ENCODE assay signal across 22 mouse cellular contexts in the genomic region with DNA sequence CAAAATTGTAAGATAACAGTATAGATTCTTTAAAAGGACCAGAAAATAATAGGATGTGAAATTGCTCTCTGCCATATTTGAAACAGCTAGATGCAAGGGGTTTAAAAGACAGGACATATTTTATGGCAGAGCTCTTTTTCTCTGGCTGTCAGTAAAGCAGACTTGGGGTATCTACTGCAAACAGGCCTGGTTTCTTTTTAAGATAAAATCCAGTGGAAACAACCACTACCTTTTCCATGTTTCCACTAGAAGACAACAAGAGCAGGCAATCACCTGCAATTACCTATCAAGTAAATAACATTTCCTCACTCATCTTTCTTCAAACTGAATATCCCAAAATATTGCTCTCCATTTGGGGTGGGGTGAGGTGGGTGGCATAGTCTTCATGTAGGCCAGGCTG. TPM values are rescaled to one million over a fixed set of nuclear protein-coding genes. Genes with fewer than 3 reads are reported as not detected.
DNase-seq lines count a peak whose midpoint lies in the region; ATAC-seq and TF ChIP-seq lines count a peak whose summit lies in the region.
"Had no signal": no experiment of that assay in that cellular context is flagged by ENCODE, and none has a peak within 500 bp of the region (broad histone marks: within the 10 kb centered on the region; RNA-seq: fewer than 3 reads in every experiment).

No protein-coding gene starts in this region.

- no peak overlapping the region for H3K9ac ChIP-seq in liver, embryonic 11.5 days (ENCODE audit: low read depth, low read length)
- peak overlapping the region; percentile 53 for H3K9ac ChIP-seq in liver, embryonic 14.5 days (replicated peaks)
- H3K9ac ChIP-seq: embryonic facial prominence, embryonic 12.5 days; hindbrain, embryonic 13.5 days had no signal

- H3K36me3 ChIP-seq in liver, embryonic 11.5 days (ENCODE audit: control insufficient read depth, insufficient read depth, low read length) = peaks cover 5% of the 10 kb centered on the region
- H3K36me3 ChIP-seq in erythroblast, embryonic 14.5 days (ENCODE audit: control insufficient read depth) = peaks cover 91% of the 10 kb centered on the region
- peaks cover 39% of the 10 kb centered on the region for H3K36me3 ChIP-seq in liver, embryonic 14.5 days (replicated peaks; ENCODE audit: control insufficient read depth, insufficient read depth, low read depth)

- TF ChIP-seq EP300 in liver, embryonic 14.5 days (IDR thresholded peaks at IDR 0.05; ENCODE audit: low read depth) = no peak

- no peak for TF ChIP-seq CTCF in liver, embryonic 14.5 days (IDR thresholded peaks at IDR 0.05; ENCODE audit: low read depth)

- peaks cover 33% of the 10 kb centered on the region for H3K4me1 ChIP-seq in liver, embryonic 11.5 days (replicated peaks; ENCODE audit: control insufficient read depth, insufficient read depth, low read length)
- peaks cover 83% of the 10 kb centered on the region for H3K4me1 ChIP-seq in erythroblast, embryonic 14.5 days (ENCODE audit: control insufficient read depth)
- H3K4me1 ChIP-seq in liver, embryonic 14.5 days (replicated peaks; ENCODE audit: control insufficient read depth in 2 of 2, insufficient read depth in 2 of 2, low read length in 1 of 2) = peaks cover 52 to 55% of the 10 kb centered on the region in 2 experiments
- H3K4me1 ChIP-seq: embryonic facial prominence, embryonic 12.5 days; forebrain, embryonic 10.5 days; hindbrain, embryonic 13.5 days had no signal

- no peak for DNase-seq in liver, embryonic 11.5 days (ENCODE audit: low spot score)
- DNase-seq in liver = no peak
- DNase-seq in liver, embryonic 14.5 days (ENCODE audit: low read depth in 3 of 3, low spot score in 3 of 3) = peak in 2 of 3 experiments; percentile 59 to 66
- no peak for DNase-seq in kidney, postnatal 36 days
- DNase-seq in B cell, adult 2 months = no peak
- no peak for DNase-seq in kidney, adult 9 months
- DNase-seq: adrenal gland, adult 8-10 months; adrenal gland, postnatal 36 days; cerebellum, adult 11 months; cerebellum, adult 8-10 months; cerebellum, postnatal 14 days; gastrocnemius, adult 2 months; gastrocnemius, postnatal 25 days; heart, postnatal 14 days had no signal

- H3K9me3 ChIP-seq in liver, embryonic 11.5 days (ENCODE audit: control insufficient read depth, low read length) = no peaks in the 10 kb centered on the region
- no peaks in the 10 kb centered on the region for H3K9me3 ChIP-seq in erythroblast, embryonic 14.5 days (ENCODE audit: control insufficient read depth, low read length)
- H3K9me3 ChIP-seq in liver, embryonic 14.5 days (ENCODE audit: control insufficient read depth, low read length) = no peaks in the 10 kb centered on the region
- H3K9me3 ChIP-seq: embryonic facial prominence, embryonic 12.5 days; forebrain, embryonic 10.5 days; G1E; hindbrain, embryonic 13.5 days had no signal

- H3K27me3 ChIP-seq in liver, embryonic 11.5 days (replicated peaks; ENCODE audit: control insufficient read depth, insufficient read depth, low read length) = no peaks in the 10 kb centered on the region
- no peaks in the 10 kb centered on the region for H3K27me3 ChIP-seq in erythroblast, embryonic 14.5 days (ENCODE audit: control insufficient read depth)
- H3K27me3 ChIP-seq in liver, embryonic 14.5 days (ENCODE audit: control insufficient read depth, insufficient read depth, low read length) = no peaks in the 10 kb centered on the region
- H3K27me3 ChIP-seq: embryonic facial prominence, embryonic 12.5 days; hindbrain, embryonic 13.5 days; Patski had no signal

- H3K4me2 ChIP-seq in liver, embryonic 11.5 days = peak overlapping the region; percentile 53
- peak overlapping the region; percentile 74 for H3K4me2 ChIP-seq in liver, embryonic 14.5 days (ENCODE audit: low read depth)
- H3K4me2 ChIP-seq: embryonic facial prominence, embryonic 12.5 days; hindbrain, embryonic 13.5 days had no signal

- peak overlapping the region; percentile 87 for H3K27ac ChIP-seq in liver, embryonic 11.5 days (ENCODE audit: low read depth, low read length)
- peak overlapping the region; percentile 98 for H3K27ac ChIP-seq in liver, embryonic 14.5 days
- H3K27ac ChIP-seq: embryonic facial prominence, embryonic 12.5 days; forebrain, embryonic 10.5 days; gastrocnemius, adult 2 months; hindbrain, embryonic 13.5 days; hindbrain, postnatal 0 days had no signal

- ATAC-seq in liver, embryonic 11.5 days (replicated peaks; ENCODE audit: low FRiP score) = peak; percentile 32; the same call in 1 of the 2 replicates
- peak; percentile 68 for ATAC-seq in liver, embryonic 14.5 days (ENCODE audit: insufficient read depth)
- ATAC-seq: forebrain, embryonic 14.5 days; hindbrain, postnatal 0 days; Patski had no signal

- no peak overlapping the region for H3K4me3 ChIP-seq in liver, embryonic 11.5 days (ENCODE audit: low read depth, low read length)
- peak overlapping the region; percentile 58 for H3K4me3 ChIP-seq in erythroblast, embryonic 14.5 days (replicated peaks)
- H3K4me3 ChIP-seq in liver, embryonic 14.5 days (ENCODE audit: insufficient read depth in 1 of 2, low read depth in 2 of 2, low read length in 2 of 2) = peak overlapping the region in 1 of 2 experiments; percentile 7; a peak in 1 of 4 replicates
- H3K4me3 ChIP-seq: embryonic facial prominence, embryonic 12.5 days; forebrain, embryonic 10.5 days; gastrocnemius, adult 2 months; hindbrain, embryonic 13.5 days had no signal

RNA-seq across cellular contexts. Expression of a gene that starts 19.7 kb away (rescaled TPM):
- 112 and 130 TPM in 2 replicates for polyA plus RNA-seq in liver, embryonic 11.5 days (2014; fragmentation: Nextera tagmentation; extraction: Ambion mirVana)
- 1.3 and 2.6 TPM in 2 replicates for polyA plus RNA-seq in erythroblast, embryonic 14.5 days (2012)
- 26.9 and 33.1 TPM in 2 replicates for polyA plus RNA-seq in liver, embryonic 14.5 days (2012; rRNA removed)
- polyA plus RNA-seq in liver, embryonic 14.5 days (2014; fragmentation: Nextera tagmentation; extraction: Ambion mirVana) = 94.2 and 98.4 TPM in 2 replicates

RNA-seq across cellular contexts. Expression of a gene that starts 19.8 kb away (rescaled TPM):
- 39.6 and 40.5 TPM in 2 replicates for polyA plus RNA-seq in liver, embryonic 11.5 days (2014; fragmentation: Nextera tagmentation; extraction: Ambion mirVana)
- 0.08 and 0.16 TPM in 2 replicates for polyA plus RNA-seq in erythroblast, embryonic 14.5 days (2012)
- 5.9 and 10.5 TPM in 2 replicates for polyA plus RNA-seq in liver, embryonic 14.5 days (2012; rRNA removed)
- 19.2 and 20.9 TPM in 2 replicates for polyA plus RNA-seq in liver, embryonic 14.5 days (2014; fragmentation: Nextera tagmentation; extraction: Ambion mirVana)

Comparison
In these comparisons a context has a peak if more than half of its experiments do, and no peak if none do; other contexts are left out.
1. DNase-seq: peak in liver, embryonic 14.5 days (2 of 3); none in liver, embryonic 11.5 days (single experiment), liver (single experiment), kidney, postnatal 36 days (0 of 2), B cell, adult 2 months (0 of 2) and kidney, adult 9 months (single experiment).